ENCODE assay signal across 20 mouse cellular contexts in the genomic region with DNA sequence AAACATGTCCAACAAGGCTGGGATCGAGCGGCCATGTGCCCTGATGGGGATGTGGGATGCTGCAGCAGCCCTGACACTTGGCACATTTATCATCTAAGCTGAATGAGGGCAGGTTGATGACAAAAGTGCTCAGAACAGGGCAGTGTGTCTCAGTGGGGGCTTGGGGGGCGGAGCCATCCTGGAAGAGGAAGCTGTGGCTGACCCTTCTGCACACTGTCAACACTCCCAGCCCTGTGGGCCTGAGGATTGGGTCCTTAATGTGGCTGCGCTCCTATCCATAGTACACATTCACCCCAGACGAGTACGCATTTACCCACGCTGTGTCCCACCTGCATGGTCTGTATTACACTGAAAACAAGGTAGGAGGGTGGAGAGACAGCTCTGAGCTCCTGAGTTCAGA.
"Had no signal": no experiment of that assay in that cellular context is flagged by ENCODE, and none has a peak within 500 bp of the region (broad histone marks: within the 10 kb centered on the region; RNA-seq: fewer than 3 reads in every experiment).

No protein-coding gene starts in this region.

- H3K4me2 ChIP-seq: lung, embryonic 15.5 days; midbrain, embryonic 11.5 days; midbrain, embryonic 13.5 days; neural tube, embryonic 13.5 days; neural tube, embryonic 15.5 days; stomach, embryonic 15.5 days had no signal

- H3K4me3 ChIP-seq: lung, embryonic 15.5 days; megakaryocyte, embryonic 14.5 days; midbrain, embryonic 13.5 days; myocyte; neural tube, embryonic 13.5 days; neural tube, embryonic 15.5 days; stomach, embryonic 15.5 days had no signal

- H3K27ac ChIP-seq: liver, embryonic 14.5 days; lung, embryonic 15.5 days; macrophage; midbrain, embryonic 13.5 days; neural tube, embryonic 13.5 days; neural tube, embryonic 15.5 days; stomach, embryonic 15.5 days; stomach, postnatal 0 days had no signal

- DNase-seq: lung, adult 2 months; lung, postnatal 14 days; lung, postnatal 36 days; right cerebral cortex, postnatal 14 days; thymus, adult 2 months; thymus, postnatal 25 days; thymus, postnatal 4 days had no signal

- ATAC-seq: lung, postnatal 0 days; midbrain, embryonic 13.5 days; midbrain, embryonic 16.5 days had no signal

- H3K9ac ChIP-seq: liver, embryonic 14.5 days; lung, embryonic 15.5 days; midbrain, embryonic 13.5 days; neural tube, embryonic 13.5 days; neural tube, embryonic 15.5 days; stomach, embryonic 15.5 days had no signal

- H3K27me3 ChIP-seq: lung, embryonic 15.5 days; megakaryocyte, embryonic 14.5 days; midbrain, embryonic 13.5 days; neural tube, embryonic 13.5 days; neural tube, embryonic 15.5 days; stomach, embryonic 15.5 days had no signal

- H3K4me1 ChIP-seq: lung, embryonic 15.5 days; midbrain, embryonic 13.5 days; neural tube, embryonic 13.5 days; neural tube, embryonic 15.5 days; stomach, embryonic 15.5 days had no signal

- H3K9me3 ChIP-seq: lung, embryonic 15.5 days; megakaryocyte, embryonic 14.5 days; midbrain, embryonic 13.5 days; neural tube, embryonic 13.5 days; neural tube, embryonic 15.5 days; stomach, embryonic 15.5 days had no signal
